Mouse (Mus musculus) hindbrain, embryonic 16.5 days (tissue): ENCODE measurements around the gene Tnxb. TPM values are rescaled to one million over a fixed set of nuclear protein-coding genes. Genes with fewer than 3 reads are reported as not detected.

Source experiments
- ATAC-seq: fragments of 200-750 bp; cut with Nextera tagmentation; 2 replicates; pipeline ENCODE4 v1.8.0; 2017; ENCODE audit warnings: moderate TSS enrichment, moderate library complexity
- H3K27ac ChIP-seq: fragments of 300-500 bp; sonication (generic); 2 replicates; pipeline ENCODE4 v1.5.1; 2014; ENCODE audit warnings: low read depth, mild to moderate bottlenecking, control low read depth, low read length, moderate library complexity
- H3K27me3 ChIP-seq: fragments of 300-500 bp; sonication (generic); replicated peaks from 2 replicates; pipeline ENCODE4 v1.6.1; 2014; ENCODE audit warnings: low read length; ENCODE audit not compliant: control insufficient read depth, insufficient read depth
- H3K36me3 ChIP-seq: fragments of 300-500 bp; sonication (generic); 2 replicates; pipeline ENCODE4 v1.6.1; 2014; ENCODE audit warnings: mild to moderate bottlenecking, low read length, moderate library complexity, mixed read lengths; ENCODE audit not compliant: control insufficient read depth, insufficient read depth
- H3K4me1 ChIP-seq: fragments of 300-500 bp; sonication (generic); 2 replicates; pipeline ENCODE4 v1.6.1; 2014; ENCODE audit warnings: low read depth, low read length; ENCODE audit not compliant: control insufficient read depth, insufficient read depth
- H3K4me2 ChIP-seq: fragments of 300-500 bp; sonication (generic); 2 replicates; pipeline ENCODE4 v1.6.1; 2014; ENCODE audit warnings: mild to moderate bottlenecking, low read length, control low read depth, moderate library complexity
- H3K4me3 ChIP-seq: fragments of 300-500 bp; sonication (generic); 2 replicates; pipeline ENCODE4 v1.5.1; 2014; ENCODE audit warnings: mild to moderate bottlenecking, low read length, control low read depth, moderate library complexity
- H3K9ac ChIP-seq: fragments of 300-500 bp; sonication (generic); 2 replicates; pipeline ENCODE4 v1.6.1; 2014; ENCODE audit warnings: low read depth, mild to moderate bottlenecking, control low read depth, low read length, moderate library complexity
- H3K9me3 ChIP-seq: fragments of 300-500 bp; sonication (generic); 2 replicates; pipeline ENCODE4 v1.6.1; 2014; ENCODE audit warnings: mild to moderate bottlenecking, low read length, moderate library complexity; ENCODE audit not compliant: control insufficient read depth
- WGBS: fragments of 180-500 bp; shearing (Covaris S2); extraction: QIAGEN DNeasy Blood & Tissue Kit; methylation state at CpG from one replicate; pipeline ENCODE4 v1.1.7; 2014; 5-methylcytosine and 5-hydroxymethylcytosine counted together
- polyA plus RNA-seq: library from polyadenylated mRNA; unstranded; fragments of >200 nt; fragmentation: Nextera tagmentation; extraction: Ambion mirVana; gene quantifications from 2 replicates; pipeline ENCODE4 v1.2.1, GENCODE M21; 2015

Tnxb gene
- polyA plus RNA-seq, 1 experiment from 2014 or later: 0.30 TPM

- 47% methylated on average over 10 of the region's 11 CpGs for WGBS
- H3K9me3 ChIP-seq: no peaks in the 10 kb centered on the region
- H3K4me1 ChIP-seq: peaks cover 7% of the 10 kb centered on the region; the same call in 1 of the 2 replicates
- no peak overlapping the region for H3K4me2 ChIP-seq
- H3K36me3 ChIP-seq: no peaks in the 10 kb centered on the region
- H3K27ac ChIP-seq: no peak overlapping the region
- H3K9ac ChIP-seq: no peak overlapping the region
- ATAC-seq: no peak
- H3K27me3 ChIP-seq: peaks cover 10% of the 10 kb centered on the region
- no peak overlapping the region for H3K4me3 ChIP-seq
Measured at GRCm38 (mm10) chr17:34660259-34660820, 10.0 kb upstream of the Tnxb start.

GRCm38 (mm10) chr17:34661121-34661591 is 9.2 kb upstream of the Tnxb start:
- Histone ChIP-seq H3K9me3 (no peaks in the 10 kb centered on the region), H3K9ac (peak overlapping the region; percentile 31; the same call in 1 of the 2 replicates), H3K4me1 (peaks cover 4% of the 10 kb centered on the region; the same call in 1 of the 2 replicates), H3K4me3 (peak overlapping the region; percentile 14; the same call in 1 of the 2 replicates), H3K27me3 (peaks cover 10% of the 10 kb centered on the region), H3K27ac (no peak overlapping the region), H3K36me3 (no peaks in the 10 kb centered on the region), H3K4me2 (peak overlapping the region; percentile 45)
- WGBS: 12% methylated on average over 18 of the region's 19 CpGs
- ATAC-seq: no peak

- no peaks in the 10 kb centered on the region for H3K9me3 ChIP-seq
- ATAC-seq: no peak
- 90% methylated on average over 1 of the region's 1 CpGs for WGBS
- no peak overlapping the region for H3K9ac ChIP-seq
- H3K4me1 ChIP-seq: peaks cover 4% of the 10 kb centered on the region; the same call in 1 of the 2 replicates
- H3K4me2 ChIP-seq: no peak overlapping the region
- no peak overlapping the region for H3K27ac ChIP-seq
- H3K4me3 ChIP-seq: no peak overlapping the region
- H3K36me3 ChIP-seq: no peaks in the 10 kb centered on the region
- peaks cover 10% of the 10 kb centered on the region for H3K27me3 ChIP-seq
Measured at GRCm38 (mm10) chr17:34662468-34662867, 7.9 kb upstream of the Tnxb start.

- no peak overlapping the region for H3K4me2 ChIP-seq
- no peaks in the 10 kb centered on the region for H3K9me3 ChIP-seq
- H3K36me3 ChIP-seq: no peaks in the 10 kb centered on the region
- 85% methylated on average over 8 of the region's 8 CpGs for WGBS
- no peak for ATAC-seq
- peaks cover 10% of the 10 kb centered on the region for H3K27me3 ChIP-seq
- no peak overlapping the region for H3K4me3 ChIP-seq
- H3K27ac ChIP-seq: no peak overlapping the region
- H3K9ac ChIP-seq: no peak overlapping the region
- H3K4me1 ChIP-seq: peaks cover 4% of the 10 kb centered on the region; the same call in 1 of the 2 replicates
Measured at GRCm38 (mm10) chr17:34662978-34663377, 7.4 kb upstream of the Tnxb start.

- Histone ChIP-seq H3K9ac (no peak overlapping the region), H3K4me3 (no peak overlapping the region), H3K36me3 (no peaks in the 10 kb centered on the region), H3K27me3 (peaks cover 10% of the 10 kb centered on the region), H3K9me3 (no peaks in the 10 kb centered on the region), H3K27ac (no peak overlapping the region), H3K4me1 (peaks cover 4% of the 10 kb centered on the region; the same call in 1 of the 2 replicates), H3K4me2 (no peak overlapping the region)
- ATAC-seq: no peak
- 44% methylated on average over 1 of the region's 1 CpGs for WGBS
Measured at GRCm38 (mm10) chr17:34663558-34663957, 6.8 kb upstream of the Tnxb start.

GRCm38 (mm10) chr17:34664472-34664871 is 5.9 kb upstream of the Tnxb start:
- Histone ChIP-seq H3K36me3 (no peaks in the 10 kb centered on the region), H3K27ac (no peak overlapping the region), H3K9me3 (no peaks in the 10 kb centered on the region), H3K4me2 (no peak overlapping the region), H3K9ac (no peak overlapping the region), H3K4me3 (no peak overlapping the region), H3K27me3 (peaks cover 10% of the 10 kb centered on the region), H3K4me1 (peaks cover 4% of the 10 kb centered on the region; the same call in 1 of the 2 replicates)
- no peak for ATAC-seq
- 85% methylated on average over 7 of the region's 7 CpGs for WGBS

GRCm38 (mm10) chr17:34671151-34672066 is 1.1 kb downstream of the Tnxb start:
- Histone ChIP-seq H3K27ac (no peak overlapping the region), H3K36me3 (no peaks in the 10 kb centered on the region), H3K4me1 (peaks cover 14% of the 10 kb centered on the region), H3K27me3 (peaks cover 43% of the 10 kb centered on the region), H3K4me3 (peak overlapping the region; percentile 44), H3K9ac (peak overlapping the region; percentile 54), H3K9me3 (no peaks in the 10 kb centered on the region), H3K4me2 (peak overlapping the region; percentile 64)
- ATAC-seq: peak; percentile 55
- WGBS: 10% methylated on average over 86 of the region's 93 CpGs

GRCm38 (mm10) chr17:34672246-34672792 is 2.0 kb downstream of the Tnxb start:
- peak; percentile 8; the same call in 1 of the 2 replicates for ATAC-seq
- peak overlapping the region; percentile 54 for H3K9ac ChIP-seq
- WGBS: 33% methylated on average over 49 of the region's 49 CpGs

GRCm38 (mm10) chr17:34673139-34673538 is 2.8 kb downstream of the Tnxb start:
- H3K9me3 ChIP-seq: no peaks in the 10 kb centered on the region

More at GRCm38 (mm10) chr17:34672246-34672792, 2.0 kb downstream of the Tnxb start:
- no peaks in the 10 kb centered on the region for H3K36me3 ChIP-seq
- H3K4me2 ChIP-seq: peak overlapping the region; percentile 64
- no peak overlapping the region for H3K27ac ChIP-seq
- H3K4me3 ChIP-seq: peak overlapping the region; percentile 44
- H3K4me1 ChIP-seq: peaks cover 14% of the 10 kb centered on the region
- no peaks in the 10 kb centered on the region for H3K9me3 ChIP-seq
- H3K27me3 ChIP-seq: peaks cover 43% of the 10 kb centered on the region

More at GRCm38 (mm10) chr17:34673139-34673538, 2.8 kb downstream of the Tnxb start:
- Histone ChIP-seq H3K36me3 (no peaks in the 10 kb centered on the region), H3K9ac (no peak overlapping the region), H3K27me3 (peaks cover 43% of the 10 kb centered on the region), H3K4me3 (no peak overlapping the region), H3K4me1 (peaks cover 14% of the 10 kb centered on the region), H3K27ac (no peak overlapping the region), H3K4me2 (no peak overlapping the region)
- WGBS: 83% methylated on average over 7 of the region's 7 CpGs
- no peak for ATAC-seq
